Mouse (Mus musculus) thymus, adult 2 months (tissue): ENCODE results near the gene Mgat4b. TPM values are rescaled to one million over a fixed set of nuclear protein-coding genes. Genes with fewer than 3 reads are reported as not detected.

Experiments used
- DNase-seq: peaks from one replicate; pipeline ENCODE4 v3.0.0; 2021
- H3K27ac ChIP-seq: fragments of 200-500 bp; 2 replicates; pipeline ENCODE4 v1.5.1; 2012; ENCODE audit warnings: low read length, control low read depth; ENCODE audit not compliant: control insufficient read depth, insufficient read depth
- H3K27me3 ChIP-seq: fragments of 200-500 bp; 2 replicates; pipeline ENCODE4 v1.6.1; 2012; ENCODE audit warnings: mild to moderate bottlenecking, low read length, moderate library complexity, mixed read lengths; ENCODE audit not compliant: control insufficient read depth, insufficient read depth
- H3K36me3 ChIP-seq: fragments of 200-500 bp; 2 replicates; pipeline ENCODE4 v1.6.1; 2012; ENCODE audit warnings: mild to moderate bottlenecking, low read length, moderate library complexity; ENCODE audit not compliant: control insufficient read depth, insufficient read depth
- H3K4me1 ChIP-seq: fragments of 200-500 bp; replicated peaks from 2 replicates; pipeline ENCODE4 v1.6.1; 2012; ENCODE audit warnings: low read length; ENCODE audit not compliant: control insufficient read depth, insufficient read depth
- H3K4me3 ChIP-seq: fragments of 200-500 bp; 2 replicates; pipeline ENCODE4 v1.5.1; 2012; ENCODE audit warnings: mild to moderate bottlenecking, low read length, control low read depth, moderate library complexity; ENCODE audit not compliant: control insufficient read depth, insufficient read depth
- CTCF ChIP-seq: fragments of 200-500 bp; IDR thresholded peaks from 2 replicates; pipeline ENCODE4 v1.5.1; 2012; ENCODE audit warnings: mild to moderate bottlenecking, control low read depth, low read length, moderate library complexity, borderline replicate concordance; ENCODE audit not compliant: control insufficient read depth, poor library complexity, insufficient read depth; ENCODE audit errors: extremely low read depth
- POLR2A ChIP-seq: fragments of 200-500 bp; IDR thresholded peaks from 2 replicates; pipeline ENCODE4 v1.6.1; 2012; ENCODE audit warnings: mild to moderate bottlenecking, low read length, control low read depth, moderate library complexity; ENCODE audit not compliant: control insufficient read depth, poor library complexity, insufficient read depth; ENCODE audit errors: extremely low read depth
- WGBS: fragments of 180-500 bp; shearing (Covaris S2); methylation state at CpG from one replicate; pipeline ENCODE4 v1.1.7; 2018; 5-methylcytosine and 5-hydroxymethylcytosine counted together
- polyA plus RNA-seq: library from polyadenylated mRNA; depleted of rRNA; stranded (reverse); fragments of >200 nt; gene quantifications from 2 replicates; pipeline ENCODE4 v1.2.3, GENCODE M21; 2012

Gene Mgat4b
- polyA plus RNA-seq, 1 experiment, result 29.5 TPM

GRCm38 (mm10) chr11:50176351-50176750 is 34.3 kb upstream of the Mgat4b start:
- Histone ChIP-seq H3K4me3 (no peak overlapping the region), H3K27ac (no peak overlapping the region), H3K36me3 (no peaks in the 10 kb centered on the region), H3K27me3 (no peaks in the 10 kb centered on the region), H3K4me1 (peaks cover 5% of the 10 kb centered on the region; the same call in 1 of the 2 replicates)
- 99% methylated on average over 3 of the region's 3 CpGs for WGBS
- DNase-seq, result no peak
- TF ChIP-seq POLR2A (no peak), CTCF (no peak)

- no peak for TF ChIP-seq POLR2A
- no peak for TF ChIP-seq CTCF
These were observed 33.6 kb upstream of the Mgat4b start for GRCm38 (mm10) chr11:50177111-50177510.

GRCm38 (mm10) chr11:50178532-50179488 is 31.9 kb upstream of the Mgat4b start:
- no peak overlapping the region for H3K4me3 ChIP-seq
- no peak for TF ChIP-seq CTCF
- TF ChIP-seq POLR2A, result no peak
- WGBS, result 95% methylated on average over 5 of the region's 5 CpGs
- H3K4me1 ChIP-seq, result peaks cover 5% of the 10 kb centered on the region; the same call in 1 of the 2 replicates
- H3K27me3 ChIP-seq, result no peaks in the 10 kb centered on the region
- H3K36me3 ChIP-seq, result no peaks in the 10 kb centered on the region
- no peak overlapping the region for H3K27ac ChIP-seq
- no peak for DNase-seq

More at GRCm38 (mm10) chr11:50177111-50177510, 33.6 kb upstream of the Mgat4b start:
- H3K4me1 ChIP-seq, result peaks cover 5% of the 10 kb centered on the region; the same call in 1 of the 2 replicates
- no peak for DNase-seq
- H3K4me3 ChIP-seq, result no peak overlapping the region
- no peaks in the 10 kb centered on the region for H3K36me3 ChIP-seq
- H3K27me3 ChIP-seq, result no peaks in the 10 kb centered on the region
- H3K27ac ChIP-seq, result no peak overlapping the region
- 95% methylated on average over 6 of the region's 6 CpGs for WGBS

- TF ChIP-seq CTCF, result no peak
- no peak for TF ChIP-seq POLR2A
- no peak overlapping the region for H3K27ac ChIP-seq
- H3K4me3 ChIP-seq, result no peak overlapping the region
- no peak for DNase-seq
- H3K36me3 ChIP-seq, result no peaks in the 10 kb centered on the region
- no peaks in the 10 kb centered on the region for H3K27me3 ChIP-seq
- WGBS, result 95% methylated on average over 6 of the region's 6 CpGs
- H3K4me1 ChIP-seq, result no peaks in the 10 kb centered on the region
These were observed 30.0 kb upstream of the Mgat4b start for GRCm38 (mm10) chr11:50180478-50181231.

GRCm38 (mm10) chr11:50182702-50183101 is 28.0 kb upstream of the Mgat4b start:
- Histone ChIP-seq H3K27me3 (no peaks in the 10 kb centered on the region), H3K4me1 (no peaks in the 10 kb centered on the region), H3K36me3 (no peaks in the 10 kb centered on the region), H3K27ac (no peak overlapping the region), H3K4me3 (no peak overlapping the region)
- no peak for DNase-seq
- 51% methylated on average over 4 of the region's 4 CpGs for whole genome bisulfite sequencing
- no peak for TF ChIP-seq POLR2A
- no peak for TF ChIP-seq CTCF

- no peaks in the 10 kb centered on the region for H3K4me1 ChIP-seq
- WGBS, result 92% methylated on average over 3 of the region's 3 CpGs
- DNase-seq, result no peak
- H3K36me3 ChIP-seq, result no peaks in the 10 kb centered on the region
- TF ChIP-seq CTCF (no peak), POLR2A (no peak)
- no peaks in the 10 kb centered on the region for H3K27me3 ChIP-seq
- no peak overlapping the region for H3K4me3 ChIP-seq
- H3K27ac ChIP-seq, result no peak overlapping the region
These were observed 25.9 kb upstream of the Mgat4b start for GRCm38 (mm10) chr11:50184788-50185187.
